Mouse (Mus musculus): ENCODE results near the gene Casp14.

GRCm38 (mm10) chr10:78722036-78722435 is 3.9 kb upstream of the Casp14 start:
- TF ChIP-seq CTCF (IDR thresholded peaks at IDR 0.05) (no peak), EP300 (IDR thresholded peaks at IDR 0.05) (no peak; the same call in 1 of the 2 replicates)

Measured in lung, postnatal 0 days (tissue).